In genomic region chr17:63863647-63864149, GRCm38 (mm10) we compare ENCODE assay signal across 8 mouse cellular contexts. TPM values are rescaled to one million over a fixed set of nuclear protein-coding genes. Genes with fewer than 3 reads are reported as not detected.
DNase-seq lines count a peak whose midpoint lies in the region; ATAC-seq lines count a peak whose summit lies in the region.

Gene A930002H24Rik, minus strand, starts transcription at chr17:63863791.

- H3K27ac ChIP-seq in hindbrain, embryonic 13.5 days: peak within 1 kb of the TSS; percentile 94

- H3K27me3 ChIP-seq in hindbrain, embryonic 13.5 days: no peaks in the 10 kb centered on the region

- H3K9ac ChIP-seq in hindbrain, embryonic 13.5 days: peak within 1 kb of the TSS; percentile 95

- DNase-seq in Muller cell, postnatal 12 days (ENCODE audit: inconsistent ontology term): peak; percentile 100
- peak; percentile 99 for DNase-seq in cerebellum, adult 9-11 months
- peak; percentile 99 for DNase-seq in frontal cortex, postnatal 10 days (ENCODE audit: low spot score in 2 of 2)
- peak; percentile 91 to 97 for DNase-seq in layer of hippocampus, postnatal 25 days (ENCODE audit: extremely low spot score in 1 of 2, low spot score in 1 of 2)
- DNase-seq in lung, postnatal 25 days (ENCODE audit: low spot score): peak; percentile 99
- peak; percentile 99 for DNase-seq in retina, embryonic 14.5 days (ENCODE audit: low spot score)
- peak; percentile 90 for DNase-seq in thymus, postnatal 4 days

- peak within 1 kb of the TSS; percentile 83 for H3K4me2 ChIP-seq in hindbrain, embryonic 13.5 days

- under 1% methylated on average over 55 of the region's 55 CpGs for WGBS in hindbrain, embryonic 13.5 days

- peak within 1 kb of the TSS; percentile 84 for H3K4me3 ChIP-seq in hindbrain, embryonic 13.5 days

- peak; percentile 99 for ATAC-seq in hindbrain, embryonic 13.5 days (ENCODE audit: low FRiP score)

- H3K4me1 ChIP-seq in hindbrain, embryonic 13.5 days (replicated peaks): peaks cover 13% of the 10 kb centered on the region

- no peaks in the 10 kb centered on the region for H3K9me3 ChIP-seq in hindbrain, embryonic 13.5 days

- no peaks in the 10 kb centered on the region for H3K36me3 ChIP-seq in hindbrain, embryonic 13.5 days

RNA-seq across cellular contexts. Expression of gene A930002H24Rik, which starts in this region (rescaled TPM):
- 2.1 and 2.8 TPM in 2 replicates for polyA plus RNA-seq in hindbrain, embryonic 13.5 days (2015; fragmentation: Nextera tagmentation; extraction: Ambion mirVana)
- 1 to 10 TPM in 1 of 2 experiments, not detected in 1; 1.2 TPM for total RNA-seq in layer of hippocampus, postnatal 25 days (2021)

Comparison
In these comparisons a context has a peak if more than half of its experiments do, and no peak if none do; other contexts are left out.
1. Peak in every context shown above with its lines: DNase-seq, ATAC-seq, H3K4me3 ChIP-seq and H3K27ac ChIP-seq.